Mouse (Mus musculus): ENCODE measurements around the gene Mtrex.

Gene Mtrex

GRCm38 (mm10) chr13:112825479-112825878 is 101.7 kb downstream of the Mtrex start:
- DNase-seq (ENCODE audit: low spot score in 2 of 2), result no peak

- DNase-seq (ENCODE audit: low spot score in 2 of 2), result no peak
These were observed 103.1 kb downstream of the Mtrex start for GRCm38 (mm10) chr13:112823911-112824648.

DNA sequence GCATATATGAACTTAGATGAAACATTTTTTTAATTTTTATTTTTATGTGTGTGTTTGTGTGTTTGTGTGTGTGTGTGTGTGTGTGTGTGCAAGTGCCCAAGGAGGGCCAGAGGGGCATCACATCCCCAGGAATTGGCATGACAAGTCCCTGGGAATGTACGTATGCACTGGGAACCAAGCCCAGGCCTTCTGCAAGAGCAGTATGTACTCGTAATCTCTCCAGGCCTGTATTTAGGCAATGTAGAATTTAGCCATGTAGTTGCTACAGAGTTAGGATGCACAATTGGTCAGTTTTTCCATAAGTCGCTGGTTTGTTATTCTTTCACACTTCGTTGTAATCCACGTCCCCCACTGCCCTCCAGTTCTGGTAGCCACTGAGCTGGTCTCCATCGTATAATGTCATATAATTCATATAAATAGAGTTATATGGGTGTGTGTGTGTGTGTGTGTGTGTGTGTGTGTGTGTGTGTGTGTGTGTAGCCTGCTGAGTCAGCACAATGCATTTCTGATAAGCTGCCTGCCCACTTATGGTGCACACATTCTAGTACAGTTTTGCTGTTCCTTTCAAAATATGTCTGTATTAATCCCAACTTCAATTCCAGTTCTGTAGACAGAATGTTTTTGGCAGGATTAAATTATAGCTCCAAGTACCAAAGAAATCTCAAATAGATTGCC is 103.8 kb downstream of the Mtrex start:
- no peak for DNase-seq (ENCODE audit: low spot score in 2 of 2)

GRCm38 (mm10) chr13:112822413-112822812 is 104.8 kb downstream of the Mtrex start:
- no peak for DNase-seq (ENCODE audit: low spot score in 2 of 2)

- DNase-seq (ENCODE audit: low spot score in 2 of 2), result no peak
These were observed 109.1 kb downstream of the Mtrex start for GRCm38 (mm10) chr13:112818125-112818524.
